Mouse (Mus musculus) cerebellum, postnatal 14 days (tissue): ENCODE measurements at regions not wholly inside any gene's neighbourhood (a gene's known extent, or its start where the extent isn't known, plus 50 kb on each side); places are given as distances from the start of the nearest gene placed in this dataset.

ENCODE experiments used
- DNase-seq, 2 experiments: peaks; one replicate each; pipeline ENCODE4 v3.0.0; 2021; ENCODE audit warnings: mixed read lengths in 2 of 2

DNA sequence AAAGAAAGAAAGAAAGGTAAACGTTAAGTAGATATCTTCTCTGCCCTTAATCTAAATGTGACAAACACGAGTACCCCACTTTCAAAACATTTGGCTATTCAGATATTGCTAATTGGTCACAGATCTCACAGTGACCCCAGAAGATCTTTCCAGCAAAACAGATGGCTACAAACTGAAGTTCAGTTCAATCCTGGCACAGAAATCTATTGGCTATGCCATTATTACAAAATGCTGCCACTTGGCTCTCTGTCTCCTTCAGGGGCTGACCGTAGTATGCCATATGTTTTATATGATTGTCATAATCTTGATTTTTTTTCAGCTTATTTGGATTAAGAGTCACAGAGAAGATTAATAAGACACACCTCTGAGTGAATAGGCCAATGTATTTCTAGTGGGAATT, 873.2 kb downstream of the Slc22a22 start:
- DNase-seq: peak; percentile 5 to 61

DNA sequence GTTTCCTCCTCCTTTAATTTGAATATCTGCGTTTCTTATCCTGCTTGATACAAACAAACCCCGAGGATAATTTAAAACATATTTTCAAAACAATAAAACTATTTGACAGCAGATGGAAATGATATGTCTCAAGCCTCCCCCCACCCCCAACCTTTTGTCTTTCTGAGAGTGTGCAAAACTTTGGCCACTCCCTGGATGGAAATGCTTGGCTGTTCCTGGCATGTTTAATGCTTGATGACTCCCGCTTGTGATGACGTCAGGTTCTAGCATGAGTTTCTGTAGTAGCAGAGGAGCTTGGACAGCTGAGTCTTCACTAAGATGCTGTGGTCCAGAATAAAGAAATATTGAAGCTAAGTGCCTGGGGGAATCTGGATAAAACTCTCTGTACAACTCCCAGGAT, 884.8 kb downstream of the Slc22a22 start:
- no peak for DNase-seq

DNA sequence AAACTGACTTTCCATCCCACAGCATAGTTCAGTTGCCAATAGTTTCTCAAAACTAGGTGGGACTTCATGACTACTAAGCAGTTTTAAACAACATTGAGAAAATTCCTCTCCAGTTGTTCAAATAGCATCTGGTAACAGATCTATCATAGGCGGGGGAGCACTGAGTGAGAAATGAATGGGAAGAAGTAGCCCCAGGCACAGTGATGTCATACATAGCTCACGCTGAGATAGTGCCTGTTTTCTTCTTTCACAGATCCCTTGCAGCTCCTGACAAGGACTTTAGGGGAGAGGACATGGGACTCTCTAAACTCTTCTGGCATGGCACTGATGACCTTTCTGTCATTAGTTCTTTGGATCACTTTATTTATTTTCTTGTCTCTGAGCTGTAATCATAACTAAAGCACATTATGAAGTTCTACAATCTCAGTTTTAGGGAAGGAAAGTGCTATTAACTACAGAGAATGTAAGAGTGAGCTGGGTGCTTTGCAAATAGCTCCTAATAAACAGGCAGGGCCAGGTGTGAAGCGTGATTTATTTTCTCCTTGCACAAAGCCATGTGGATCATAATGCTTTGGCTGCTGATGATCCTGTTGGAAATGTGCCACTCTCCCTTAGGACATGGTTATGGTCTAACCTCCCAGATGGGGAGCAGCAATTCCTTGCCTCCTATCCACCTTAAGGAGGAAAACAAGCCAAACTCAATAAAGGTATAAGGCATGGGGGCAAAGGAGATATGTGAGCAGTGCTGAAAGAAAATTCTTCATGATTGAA, 896.5 kb downstream of the Slc22a22 start:
- DNase-seq: peak in 1 of 2 experiments; percentile 26

DNA sequence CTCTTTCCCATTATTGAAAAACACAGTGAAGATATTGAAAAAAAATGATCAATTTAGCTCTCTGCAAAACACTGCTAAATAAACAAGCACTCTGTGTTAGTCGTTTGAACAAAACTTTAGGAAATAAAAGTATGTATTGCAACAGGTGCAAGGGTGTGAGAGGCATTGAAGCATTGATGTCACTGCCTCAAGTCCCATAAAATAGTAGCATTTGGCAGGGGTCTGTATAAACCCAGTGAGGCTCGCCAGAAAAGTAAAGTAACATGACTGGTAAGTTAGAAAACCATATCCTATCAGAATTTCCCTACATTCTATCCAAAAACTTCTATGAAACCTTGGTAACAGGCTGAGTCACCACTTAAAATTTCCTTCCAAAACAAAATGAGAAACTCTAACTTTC, 914.2 kb downstream of the Slc22a22 start:
- no peak for DNase-seq

DNA sequence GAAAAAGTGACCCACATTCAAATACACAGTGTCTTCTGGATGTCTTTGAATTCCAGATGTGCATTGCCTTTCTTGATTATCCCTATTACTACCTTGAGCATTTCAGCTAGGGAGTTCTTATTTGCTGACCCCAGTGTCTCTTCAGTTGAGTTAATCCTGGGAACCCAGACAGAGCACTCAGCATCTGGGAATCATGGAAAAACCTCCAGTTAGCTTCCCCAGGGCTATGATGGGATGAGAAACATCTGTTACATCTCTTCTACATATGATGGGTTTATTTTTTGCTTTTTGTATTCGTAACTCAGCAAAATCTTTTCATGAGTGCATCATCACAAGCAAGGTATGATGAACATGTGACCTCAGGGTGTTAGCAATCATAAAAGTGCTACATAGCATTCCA, 914.6 kb downstream of the Slc22a22 start:
- DNase-seq: no peak

DNA sequence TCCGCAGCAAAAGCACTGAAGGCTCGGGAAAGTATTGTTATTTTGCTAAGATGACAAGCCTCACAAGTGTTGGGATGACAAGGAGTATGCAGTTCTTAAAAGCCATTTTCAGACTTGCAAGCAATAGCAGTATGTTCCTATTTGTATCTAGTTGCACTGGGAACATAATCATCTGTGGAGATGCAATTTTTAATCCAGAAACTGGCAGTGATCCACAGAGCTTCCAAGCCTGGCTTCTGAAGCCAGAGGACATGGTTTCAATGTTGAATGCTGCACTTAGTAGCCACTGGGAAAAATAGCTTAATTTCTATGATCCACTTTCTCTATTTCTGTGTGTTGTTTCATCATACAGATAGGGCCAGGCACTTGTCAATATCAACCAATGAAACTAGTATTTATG, 915.3 kb downstream of the Slc22a22 start:
- DNase-seq: peak in 1 of 2 experiments; percentile 2

DNA sequence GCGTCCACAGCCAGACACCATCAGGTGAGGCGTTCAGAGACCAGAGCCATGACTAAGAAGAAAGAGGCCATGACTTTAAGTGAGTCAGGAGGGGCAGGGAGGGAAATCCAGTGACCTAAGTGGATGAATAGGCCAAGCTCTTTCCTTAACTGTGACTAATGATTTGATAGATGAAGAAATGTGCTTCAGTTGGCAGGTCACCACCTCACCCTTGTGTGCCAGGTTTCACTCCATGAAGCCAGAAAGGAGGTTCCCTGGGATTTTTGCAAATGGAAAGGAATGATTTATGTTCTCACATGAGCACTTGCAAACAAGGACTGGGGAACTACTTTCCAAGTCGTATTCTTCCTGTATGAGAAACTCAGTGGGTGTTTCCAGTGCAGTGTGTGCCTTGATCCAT, 923.0 kb downstream of the Slc22a22 start:
- peak; percentile 2 to 5 for DNase-seq

DNA sequence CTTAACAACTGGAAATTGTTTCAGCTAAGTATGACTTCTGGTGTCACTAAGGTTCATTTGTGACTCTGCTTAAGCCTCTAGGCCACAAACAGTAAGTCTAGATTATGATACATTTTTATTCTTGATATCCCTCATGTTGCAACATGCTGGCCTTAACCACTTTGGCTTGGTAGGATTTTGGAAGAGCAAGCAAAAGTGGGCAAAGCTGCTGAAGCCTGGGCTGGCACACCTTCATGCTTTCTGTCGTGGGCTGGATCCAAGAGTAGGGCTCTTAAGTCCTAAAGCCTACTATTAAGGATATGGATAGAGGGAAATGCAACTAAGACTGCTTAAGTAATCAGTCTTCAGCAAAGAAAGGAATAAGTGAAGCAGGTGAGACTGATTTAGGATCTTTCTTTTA, 923.6 kb downstream of the Slc22a22 start:
- DNase-seq: no peak

DNA sequence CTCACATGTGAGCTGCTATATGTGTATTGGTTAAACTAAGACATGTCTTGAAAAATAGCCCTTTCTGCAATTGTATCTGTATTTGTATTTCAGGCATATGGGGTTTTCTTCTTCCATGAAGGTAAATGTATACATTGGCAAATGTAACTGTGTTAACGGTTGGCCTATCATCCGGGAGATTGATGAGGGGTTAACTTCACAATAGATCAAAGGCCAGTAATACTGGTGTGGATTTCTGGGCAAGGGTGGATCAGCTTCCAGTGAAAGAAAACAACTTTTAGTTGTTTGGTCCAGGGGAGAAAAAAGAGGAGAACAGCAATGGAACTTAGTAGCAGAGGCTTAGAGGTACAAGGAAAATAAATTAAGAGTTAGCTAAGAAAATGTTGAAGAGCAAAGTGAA, 945.9 kb downstream of the Slc22a22 start:
- no peak for DNase-seq

DNA sequence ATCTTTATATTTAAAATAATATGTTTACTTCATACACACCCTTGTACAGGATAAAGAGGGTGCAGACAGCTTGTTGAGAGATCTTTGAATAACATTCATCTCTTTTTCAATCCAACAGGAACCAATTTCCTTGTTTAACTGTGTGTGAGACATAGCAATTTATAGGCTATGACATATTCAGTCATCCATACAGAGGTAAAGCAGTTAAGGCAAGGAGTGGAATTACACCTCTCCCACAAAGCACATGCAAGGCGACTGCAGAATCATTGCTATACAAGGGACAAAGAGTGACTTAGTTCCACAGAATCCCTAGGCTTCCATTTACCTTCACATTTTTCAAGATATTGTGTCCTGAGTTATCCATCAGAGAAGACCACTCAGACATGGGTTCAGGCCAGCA, 959.0 kb downstream of the Slc22a22 start:
- DNase-seq: no peak

DNA sequence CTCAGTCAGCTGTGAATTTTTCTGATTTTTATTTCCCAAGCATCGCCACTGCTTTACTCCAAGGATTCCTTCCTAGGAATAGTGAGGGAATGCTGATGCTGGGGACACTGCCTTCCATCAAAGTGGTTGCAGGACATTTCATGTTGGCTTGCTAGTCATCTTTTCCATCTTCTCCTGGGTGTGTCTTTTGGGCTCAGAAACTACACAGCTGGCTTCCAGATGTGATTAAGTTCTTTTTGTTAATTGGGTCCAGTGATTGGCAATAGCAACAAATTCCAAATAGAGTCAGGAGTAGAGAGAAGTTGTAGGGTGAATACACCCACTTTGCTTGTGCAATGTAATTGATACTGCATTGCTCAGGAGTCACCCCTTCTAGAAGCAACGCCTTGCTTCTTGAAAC, 961.3 kb downstream of the Slc22a22 start:
- DNase-seq: no peak

DNA sequence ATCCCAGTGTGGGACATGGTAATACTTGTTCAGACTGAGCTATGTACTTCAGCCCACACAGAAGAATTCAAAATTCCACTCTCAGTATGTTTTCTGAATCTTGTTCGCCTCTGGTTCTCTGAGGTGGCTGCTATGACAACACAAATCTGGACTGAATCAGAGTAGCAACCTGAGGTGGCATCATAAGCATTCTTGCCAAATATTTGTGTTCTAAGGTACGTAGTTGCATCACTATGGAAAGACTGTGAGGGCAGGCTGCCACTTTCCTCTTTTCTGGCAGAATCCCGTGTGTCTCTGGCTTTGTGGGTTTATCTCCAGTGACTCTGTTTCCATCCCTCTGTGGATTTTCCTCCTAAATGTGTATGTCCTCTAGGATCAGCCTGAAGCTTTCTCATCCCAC, 978.7 kb downstream of the Slc22a22 start:
- DNase-seq: peak; percentile 9 to 21

DNA sequence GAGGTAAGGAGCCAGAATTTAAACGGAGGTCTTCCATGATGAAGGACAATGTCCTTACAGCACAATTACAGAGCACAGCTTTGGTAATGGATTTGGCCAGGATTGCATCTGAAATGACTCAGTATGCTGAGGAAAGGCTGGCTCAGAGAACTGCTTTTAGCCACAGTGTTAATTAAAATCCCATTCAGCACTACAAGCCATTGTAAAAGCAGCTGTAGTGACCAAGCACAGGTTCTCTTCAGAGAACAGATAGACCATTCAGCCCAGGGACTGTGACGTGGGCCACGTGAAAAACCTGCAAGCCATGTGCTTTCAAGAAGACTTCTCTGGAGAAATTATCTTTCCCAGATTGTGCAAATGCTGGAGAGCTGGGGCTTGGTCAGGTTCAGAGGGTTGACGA, 979.7 kb downstream of the Slc22a22 start:
- DNase-seq: peak in 1 of 2 experiments; percentile 2

DNA sequence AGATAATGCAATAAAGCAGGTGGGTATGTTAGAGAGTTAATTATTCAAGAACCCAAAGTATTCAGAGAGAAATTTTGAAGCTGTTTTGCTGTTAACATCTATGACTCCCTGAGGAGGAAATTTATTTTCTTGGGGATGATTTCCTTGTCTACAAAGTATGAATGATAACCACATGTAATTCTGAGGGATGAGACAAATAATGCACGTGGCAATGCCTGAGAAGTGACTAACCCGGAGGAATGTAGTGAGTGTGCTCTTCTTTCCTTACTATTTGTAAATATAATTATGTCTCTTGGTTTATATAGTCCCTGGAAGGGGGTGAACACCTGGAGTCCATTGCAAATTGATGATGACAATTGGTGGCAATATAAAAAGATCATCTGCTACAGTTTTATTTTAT, 981.1 kb downstream of the Slc22a22 start:
- DNase-seq: no peak

DNA sequence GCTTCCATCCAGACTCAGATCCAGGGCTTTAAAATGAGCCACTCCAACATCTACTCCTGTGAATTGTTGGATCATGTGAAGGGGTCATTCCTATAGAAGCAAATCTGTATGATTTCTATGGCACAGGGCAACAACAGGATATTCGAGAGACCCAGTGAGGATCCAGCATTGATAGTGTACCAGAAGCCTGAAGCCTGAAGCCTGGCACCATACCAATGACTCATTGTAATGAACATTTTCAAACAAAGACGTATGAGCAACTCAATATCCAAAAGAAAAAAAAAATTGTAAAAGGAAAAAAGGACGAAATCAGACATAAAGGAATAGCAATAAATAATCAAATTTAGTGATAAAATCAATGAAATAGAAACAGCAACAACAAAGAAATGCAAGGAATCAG, 991.5 kb downstream of the Slc22a22 start:
- no peak for DNase-seq

DNA sequence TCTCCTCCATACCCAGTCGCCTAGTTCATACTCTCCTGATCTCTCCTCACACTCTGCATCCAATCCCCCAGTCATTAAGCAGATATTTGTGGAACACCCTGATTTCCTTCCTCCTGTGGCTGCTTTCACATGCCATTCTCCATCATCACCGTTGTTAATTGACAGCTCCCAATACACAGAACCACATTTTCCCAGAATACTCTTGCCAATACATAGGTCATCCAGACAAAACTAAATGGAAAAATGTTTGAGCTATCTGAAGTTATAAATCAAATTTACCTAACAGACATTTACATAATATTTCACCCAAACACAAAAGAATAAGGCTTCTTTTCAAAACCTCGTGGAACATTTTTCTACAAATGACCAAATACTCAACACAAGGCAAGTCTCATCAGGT, 992.7 kb downstream of the Slc22a22 start:
- DNase-seq: no peak

DNA sequence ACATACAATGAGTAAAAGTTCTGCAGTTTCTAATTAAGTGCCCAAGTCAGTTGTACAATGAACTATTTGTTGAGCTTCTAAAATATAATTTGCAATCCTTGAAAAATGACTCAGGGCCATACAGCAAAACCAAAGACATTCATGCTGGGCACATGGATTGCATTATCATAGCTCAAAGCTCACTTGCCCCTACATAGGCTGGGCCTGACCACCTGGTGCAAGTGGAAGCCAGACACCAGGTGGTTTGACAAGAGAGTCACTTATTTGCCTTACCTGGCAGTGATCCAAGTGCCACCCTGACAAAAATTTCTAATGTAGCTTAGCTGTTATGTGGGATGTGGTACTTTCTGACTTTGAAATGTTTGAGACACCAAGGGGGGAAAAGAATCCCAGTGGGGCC, 997.7 kb downstream of the Slc22a22 start:
- no peak for DNase-seq

DNA sequence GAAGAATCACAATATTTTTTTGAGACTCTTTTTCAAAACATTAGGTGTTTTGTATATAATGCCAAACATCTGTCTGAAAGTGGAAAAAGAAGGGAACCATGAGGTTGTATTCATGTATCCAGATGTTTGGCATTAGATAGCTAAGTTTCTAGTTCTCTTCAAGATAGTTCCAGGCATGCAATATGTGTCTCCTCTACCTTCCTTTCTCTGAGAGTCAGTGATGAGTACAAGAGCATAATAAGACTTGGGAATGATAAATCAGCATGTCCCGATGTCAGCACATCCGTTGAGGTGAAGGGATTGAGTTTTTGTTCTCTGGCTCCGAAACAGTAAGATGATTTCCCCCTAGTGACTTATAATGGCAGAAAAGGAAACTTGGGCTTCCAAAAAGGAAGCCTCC, 998.4 kb downstream of the Slc22a22 start:
- DNase-seq: no peak

DNA sequence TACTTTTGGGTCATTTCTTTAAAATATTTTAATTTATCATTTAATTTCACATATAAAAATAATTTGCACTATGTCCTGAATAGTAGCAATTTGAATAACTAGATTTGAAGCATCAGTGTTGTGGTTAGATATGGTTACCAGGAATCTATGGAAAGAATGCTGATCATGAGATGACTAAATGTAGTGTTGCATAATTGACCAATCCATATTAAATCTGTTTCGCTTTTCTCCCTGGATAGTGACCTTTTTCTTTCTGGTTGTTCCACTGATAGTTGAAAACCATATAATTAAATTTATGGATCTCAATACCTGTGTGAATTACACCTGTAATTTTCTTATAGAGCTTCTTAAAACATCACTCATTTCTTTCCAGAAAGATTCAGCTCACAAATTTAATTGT, 1003.7 kb downstream of the Slc22a22 start:
- DNase-seq: no peak

DNA sequence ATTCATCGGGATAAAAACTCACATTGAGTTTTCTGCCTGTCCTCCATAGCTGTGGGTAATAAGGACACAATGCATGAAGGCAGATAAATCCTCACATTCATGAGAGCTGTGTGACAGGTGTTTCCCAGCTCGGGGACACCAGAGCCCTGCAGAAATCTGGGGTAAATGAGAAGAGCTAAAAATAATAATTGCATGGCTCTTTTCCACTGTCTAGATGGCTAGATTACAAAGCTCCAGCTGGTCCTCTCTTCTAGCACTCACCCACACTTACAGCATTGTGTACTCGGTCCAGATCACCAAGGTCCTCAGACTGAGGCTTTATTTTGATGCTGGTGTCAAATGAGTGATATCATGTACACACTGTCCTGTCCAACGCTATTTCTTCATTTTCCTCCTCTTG, 1025.5 kb downstream of the Slc22a22 start:
- DNase-seq: peak; percentile 11 to 36

DNA sequence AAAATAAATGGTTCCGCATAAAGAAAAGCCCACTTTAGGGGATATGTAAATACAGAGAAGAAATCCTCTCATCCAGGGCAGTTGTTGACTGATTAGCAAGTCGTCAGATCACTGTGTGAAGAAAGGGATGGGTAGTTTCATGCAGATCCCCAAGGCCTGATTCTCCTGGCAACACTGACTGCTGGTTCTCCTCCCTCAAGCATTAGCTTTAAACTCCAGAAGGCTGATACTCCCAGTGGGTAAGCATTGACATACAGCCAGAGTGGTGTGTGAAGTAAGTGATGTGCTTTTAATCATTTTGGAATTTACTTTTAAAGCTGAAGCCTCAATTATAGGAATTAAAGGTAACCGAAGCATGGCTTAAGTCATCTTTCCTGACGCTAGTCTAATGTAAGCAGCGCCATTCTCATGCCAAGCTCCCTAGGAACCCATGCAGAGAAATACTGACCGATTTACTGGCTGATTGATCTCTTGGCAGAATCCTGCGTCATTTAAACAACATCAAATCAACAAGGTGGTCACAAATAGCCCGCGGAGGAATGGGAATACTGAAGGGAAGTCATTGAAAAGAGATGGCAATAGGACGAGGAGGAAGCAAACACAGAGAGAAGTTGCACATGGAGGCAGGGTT, 1029.3 kb downstream of the Slc22a22 start:
- peak; percentile 23 to 44 for DNase-seq

DNA sequence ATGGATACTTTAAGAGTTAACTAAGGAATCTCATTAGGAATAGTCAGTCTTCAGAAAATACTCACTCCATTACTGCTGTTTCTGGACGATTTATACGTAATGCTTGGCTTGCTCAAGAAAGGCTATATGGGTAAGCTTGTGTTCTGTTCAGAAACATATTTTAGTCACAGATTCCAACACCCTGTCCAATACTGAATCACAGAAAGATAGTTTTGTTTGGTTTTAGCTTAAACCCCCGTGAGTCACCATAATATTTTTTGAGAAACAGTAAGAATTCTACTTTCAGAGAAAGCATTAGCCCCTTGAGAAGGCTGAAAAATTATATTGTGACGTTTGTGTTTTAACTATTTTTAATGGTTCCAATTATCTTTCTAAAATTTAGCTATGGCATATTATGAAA, 1037.3 kb downstream of the Slc22a22 start:
- DNase-seq: no peak

DNA sequence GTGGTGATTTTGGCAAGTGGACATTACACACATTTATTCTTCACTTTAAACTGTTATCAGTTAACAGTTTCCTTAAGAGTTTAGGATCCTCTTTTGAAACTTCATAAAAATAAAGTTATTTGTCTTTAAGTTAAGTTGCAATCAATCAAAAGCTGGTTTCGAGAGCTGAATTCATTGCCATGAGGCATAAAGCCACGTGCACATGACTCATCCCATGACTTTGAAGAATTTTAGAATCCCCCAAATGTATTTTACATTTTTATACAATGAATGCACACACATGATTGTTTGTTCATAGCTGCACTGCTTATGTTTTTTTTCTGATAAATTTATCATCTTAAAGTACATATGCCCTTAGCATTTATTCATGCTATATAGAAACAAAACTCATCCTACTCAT, 1039.1 kb downstream of the Slc22a22 start:
- no peak for DNase-seq

DNA sequence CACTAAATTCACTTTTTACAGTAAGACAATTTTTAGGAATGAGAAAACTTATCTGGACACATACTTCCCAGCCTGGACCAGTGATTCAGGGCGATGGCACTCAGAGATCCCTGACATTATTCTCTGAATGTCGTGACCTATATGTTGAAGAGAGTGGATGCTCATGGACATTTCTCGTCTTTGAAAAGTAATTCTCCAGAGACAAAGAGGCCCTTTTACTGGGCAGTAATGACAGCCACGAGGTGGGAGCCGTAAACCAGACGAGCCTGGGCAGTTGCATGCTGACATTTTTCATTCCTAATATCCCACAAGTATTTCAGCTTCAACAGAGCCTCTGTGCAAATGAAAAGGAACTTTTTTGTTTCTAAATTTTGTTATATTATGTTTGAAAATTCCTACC, 1041.3 kb downstream of the Slc22a22 start:
- DNase-seq: no peak

DNA sequence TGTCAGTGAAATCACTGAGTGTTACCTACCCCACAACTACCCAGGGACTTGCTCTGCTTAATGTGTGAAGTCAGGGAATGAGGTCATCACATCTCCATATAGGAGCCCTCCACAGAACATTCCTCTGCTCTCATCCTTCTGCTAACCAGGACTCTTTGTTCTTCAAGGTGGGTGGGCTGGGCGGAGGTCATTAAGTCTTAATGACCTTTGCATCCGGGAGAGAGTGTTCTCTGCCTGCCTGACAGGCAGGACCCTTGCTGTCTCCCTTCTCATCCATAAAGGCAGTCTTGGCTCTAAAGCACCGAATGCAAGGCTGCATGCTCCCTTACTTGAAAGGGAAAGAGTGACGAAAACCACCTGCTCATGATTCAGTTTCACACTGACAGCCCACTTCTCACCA, 1051.4 kb downstream of the Slc22a22 start:
- DNase-seq: no peak
